Mouse (Mus musculus) liver, embryonic 12.5 days (tissue): ENCODE results near the gene Pla2g4d. TPM values are rescaled to one million over a fixed set of nuclear protein-coding genes. Genes with fewer than 3 reads are reported as not detected.
"Not testable (repeated sequence)": the region's sequence is repeated elsewhere in the genome, so short reads cannot be mapped to it uniquely, and the experiment has no call there.

Experiments used
- ATAC-seq: fragments of 200-750 bp; cut with Nextera tagmentation; 2 replicates; pipeline ENCODE4 v1.8.0; 2017; ENCODE audit warnings: moderate number of reproducible peaks, mild to moderate bottlenecking, moderate library complexity
- H3K27ac ChIP-seq: fragments of 300-500 bp; sonication (generic); 2 replicates; pipeline ENCODE4 v1.5.1; 2016; ENCODE audit warnings: mild to moderate bottlenecking
- H3K27me3 ChIP-seq: fragments of 300-500 bp; sonication (generic); replicated peaks from 2 replicates; pipeline ENCODE4 v1.6.1; 2016; ENCODE audit warnings: mild to moderate bottlenecking, moderate library complexity
- H3K36me3 ChIP-seq: fragments of 300-500 bp; sonication (generic); 2 replicates; pipeline ENCODE4 v1.6.1; 2016; ENCODE audit warnings: mild to moderate bottlenecking, moderate library complexity
- H3K4me1 ChIP-seq: fragments of 300-500 bp; sonication (generic); 2 replicates; pipeline ENCODE4 v1.6.1; 2016
- H3K4me2 ChIP-seq: fragments of 300-500 bp; sonication (generic); 2 replicates; pipeline ENCODE4 v1.6.1; 2016; ENCODE audit warnings: mild to moderate bottlenecking, moderate library complexity
- H3K4me3 ChIP-seq: fragments of 300-500 bp; sonication (generic); 2 replicates; pipeline ENCODE4 v1.5.1; 2016; ENCODE audit warnings: mild to moderate bottlenecking, moderate library complexity
- H3K9ac ChIP-seq: fragments of 300-500 bp; sonication (generic); 2 replicates; pipeline ENCODE4 v1.6.1; 2016; ENCODE audit warnings: mild to moderate bottlenecking, moderate library complexity
- H3K9me3 ChIP-seq: fragments of 300-500 bp; sonication (generic); replicated peaks from 2 replicates; pipeline ENCODE4 v1.6.1; 2016; ENCODE audit warnings: mild to moderate bottlenecking, moderate library complexity
- WGBS: fragments of 180-500 bp; shearing (Covaris S2); methylation state at CpG from one replicate; pipeline ENCODE4 v1.1.7; 2016; ENCODE audit not compliant: insufficient replicate concordance; 5-methylcytosine and 5-hydroxymethylcytosine counted together
- polyA plus RNA-seq: library from polyadenylated mRNA; unstranded; fragments of >200 nt; fragmentation: Nextera tagmentation; extraction: Ambion mirVana; gene quantifications from 2 replicates; pipeline ENCODE4 v1.2.1, GENCODE M21; 2016

The Pla2g4d gene
- polyA plus RNA-seq, 1 experiment from 2014 or later, result not detected

- Histone ChIP-seq H3K36me3 (no peaks in the 10 kb centered on the region), H3K27ac (no peak overlapping the region)
These were observed 32.7 kb downstream of the Pla2g4d start for GRCm38 (mm10) chr2:120256259-120256658.

GRCm38 (mm10) chr2:120252644-120253043 is 36.4 kb downstream of the Pla2g4d start:
- H3K4me1 ChIP-seq, result no peaks in the 10 kb centered on the region
- no peak for ATAC-seq
- H3K4me3 ChIP-seq, result no peak overlapping the region
- WGBS, result 69% methylated on average over 6 of the region's 6 CpGs
- no peaks in the 10 kb centered on the region for H3K27me3 ChIP-seq
- H3K36me3 ChIP-seq, result no peaks in the 10 kb centered on the region
- no peak overlapping the region for H3K27ac ChIP-seq
- H3K9me3 ChIP-seq, result no peaks in the 10 kb centered on the region
- H3K9ac ChIP-seq, result no peak overlapping the region
- no peak overlapping the region for H3K4me2 ChIP-seq

More at GRCm38 (mm10) chr2:120256259-120256658, 32.7 kb downstream of the Pla2g4d start:
- Histone ChIP-seq H3K4me1 (no peaks in the 10 kb centered on the region), H3K9me3 (no peaks in the 10 kb centered on the region), H3K4me2 (no peak overlapping the region), H3K27me3 (no peaks in the 10 kb centered on the region), H3K4me3 (no peak overlapping the region), H3K9ac (no peak overlapping the region)
- no peak for ATAC-seq

- peaks cover 55% of the 10 kb centered on the region for H3K27me3 ChIP-seq
- H3K4me2 ChIP-seq, result peak overlapping the region; percentile 40
- H3K4me3 ChIP-seq, result 0 out of 2 replicates have a peak overlapping the region, but pooled peaks have one; percentile 16
- H3K36me3 ChIP-seq, result no peaks in the 10 kb centered on the region
- 16% methylated on average over 9 of the region's 9 CpGs for WGBS
- no peaks in the 10 kb centered on the region for H3K9me3 ChIP-seq
- H3K9ac ChIP-seq, result no peak overlapping the region
- H3K4me1 ChIP-seq, result no peaks in the 10 kb centered on the region
- H3K27ac ChIP-seq, result no peak overlapping the region
- ATAC-seq, result no peak
These were observed 43.5 kb downstream of the Pla2g4d start for GRCm38 (mm10) chr2:120245421-120246016.

GRCm38 (mm10) chr2:120244679-120245420 is 44.1 kb downstream of the Pla2g4d start, which contains the start of gene Pla2g4e:
Gene Pla2g4e (minus strand): TSS chr2:120245335.
- ATAC-seq, result no peak
- no peaks in the 10 kb centered on the region for H3K9me3 ChIP-seq
- peak within 1 kb of the TSS; percentile 40 for H3K4me2 ChIP-seq
- peak within 1 kb of the TSS; percentile 16; the same call in 1 of the 2 replicates for H3K4me3 ChIP-seq
- no peaks in the 10 kb centered on the region for H3K4me1 ChIP-seq
- H3K36me3 ChIP-seq, result no peaks in the 10 kb centered on the region
- 9% methylated on average over 27 of the region's 27 CpGs for WGBS
- peaks cover 55% of the 10 kb centered on the region for H3K27me3 ChIP-seq
- no peak within 1 kb of the TSS for H3K27ac ChIP-seq
- no peak within 1 kb of the TSS for H3K9ac ChIP-seq

- Histone ChIP-seq H3K4me3 (no peak overlapping the region), H3K27me3 (peaks cover 55% of the 10 kb centered on the region)
- WGBS, result 77% methylated on average over 2 of the region's 2 CpGs
These were observed 45.0 kb downstream of the Pla2g4d start for GRCm38 (mm10) chr2:120243995-120244394.

GRCm38 (mm10) chr2:120242791-120243467 is 46.1 kb downstream of the Pla2g4d start:
- Histone ChIP-seq H3K4me2 (no peak overlapping the region), H3K36me3 (no peaks in the 10 kb centered on the region), H3K4me1 (no peaks in the 10 kb centered on the region; the same call in 1 of the 2 replicates), H3K9ac (no peak overlapping the region), H3K4me3 (no peak overlapping the region), H3K9me3 (no peaks in the 10 kb centered on the region), H3K27me3 (peaks cover 55% of the 10 kb centered on the region), H3K27ac (no peak overlapping the region)
- WGBS, result 66% methylated on average over 5 of the region's 5 CpGs
- ATAC-seq, result no peak; the same call in 1 of the 2 replicates

More at GRCm38 (mm10) chr2:120243995-120244394, 45.0 kb downstream of the Pla2g4d start:
- H3K9me3 ChIP-seq, result no peaks in the 10 kb centered on the region
- no peak overlapping the region for H3K4me2 ChIP-seq
- H3K9ac ChIP-seq, result no peak overlapping the region
- no peak overlapping the region for H3K27ac ChIP-seq
- H3K4me1 ChIP-seq, result no peaks in the 10 kb centered on the region
- ATAC-seq, result no peak
- no peaks in the 10 kb centered on the region for H3K36me3 ChIP-seq

GRCm38 (mm10) chr2:120238733-120239132 is 50.3 kb downstream of the Pla2g4d start:
- H3K4me2 ChIP-seq, H3K4me3 ChIP-seq, H3K36me3 ChIP-seq, ATAC-seq, H3K9ac ChIP-seq, H3K27ac ChIP-seq, H3K9me3 ChIP-seq: not testable (repeated sequence)
- 74% methylated on average over 9 of the region's 9 CpGs for WGBS
- peaks cover 18% of the 10 kb centered on the region for H3K27me3 ChIP-seq
- peaks cover 14% of the 10 kb centered on the region for H3K4me1 ChIP-seq

GRCm38 (mm10) chr2:120237784-120238183 is 51.2 kb downstream of the Pla2g4d start:
- WGBS, result 45% methylated on average over 5 of the region's 5 CpGs
- H3K4me1 ChIP-seq, result peaks cover 14% of the 10 kb centered on the region
- H3K36me3 ChIP-seq, result no peaks in the 10 kb centered on the region
- H3K9me3 ChIP-seq, result no peaks in the 10 kb centered on the region
- no peak overlapping the region for H3K9ac ChIP-seq
- no peak overlapping the region for H3K4me3 ChIP-seq
- H3K27ac ChIP-seq, result no peak overlapping the region
- H3K27me3 ChIP-seq, result peaks cover 8% of the 10 kb centered on the region
- ATAC-seq, result no peak
- no peak overlapping the region for H3K4me2 ChIP-seq

- Histone ChIP-seq H3K4me3 (no peak overlapping the region), H3K9me3 (no peaks in the 10 kb centered on the region), H3K4me1 (peaks cover 22% of the 10 kb centered on the region), H3K27ac (no peak overlapping the region), H3K4me2 (no peak overlapping the region), H3K9ac (no peak overlapping the region), H3K36me3 (no peaks in the 10 kb centered on the region), H3K27me3 (no peaks in the 10 kb centered on the region)
- 55% methylated on average over 3 of the region's 3 CpGs for WGBS
- 0 out of 2 replicates have a peak, but pooled peaks have one; percentile 42 for ATAC-seq
These were observed 52.9 kb downstream of the Pla2g4d start for GRCm38 (mm10) chr2:120235947-120236640.

- Histone ChIP-seq H3K4me2 (no peak overlapping the region), H3K36me3 (no peaks in the 10 kb centered on the region), H3K9ac (no peak overlapping the region), H3K27me3 (no peaks in the 10 kb centered on the region), H3K9me3 (no peaks in the 10 kb centered on the region), H3K4me1 (peaks cover 25% of the 10 kb centered on the region), H3K27ac (no peak overlapping the region), H3K4me3 (no peak overlapping the region)
- no peak for ATAC-seq
- WGBS, result 55% methylated on average over 3 of the region's 3 CpGs
These were observed 53.6 kb downstream of the Pla2g4d start for GRCm38 (mm10) chr2:120235381-120235780.

GRCm38 (mm10) chr2:120231642-120232041 is 57.4 kb downstream of the Pla2g4d start:
- H3K4me3 ChIP-seq, result no peak overlapping the region
- no peak overlapping the region for H3K27ac ChIP-seq
- peaks cover 24% of the 10 kb centered on the region for H3K4me1 ChIP-seq
- H3K36me3 ChIP-seq, result no peaks in the 10 kb centered on the region
- H3K4me2 ChIP-seq, result no peak overlapping the region
- no peak for ATAC-seq
- 34% methylated on average over 3 of the region's 3 CpGs for WGBS
- no peaks in the 10 kb centered on the region for H3K9me3 ChIP-seq
- no peaks in the 10 kb centered on the region for H3K27me3 ChIP-seq
- no peak overlapping the region for H3K9ac ChIP-seq
